Mouse (Mus musculus) E14TG2a.4 (cell line): Measurements from ENCODE around the gene Cblb.

Experiments used
- H3K27me3 ChIP-seq: 2 replicates; pipeline ENCODE4 v1.6.1; 2014; ENCODE audit warnings: low read length, control low read depth; ENCODE audit not compliant: insufficient read depth
- H3K36me3 ChIP-seq: 2 replicates; pipeline ENCODE4 v1.6.1; 2014; ENCODE audit warnings: low read length, control low read depth; ENCODE audit not compliant: insufficient read depth
- H3K4me1 ChIP-seq: replicated peaks from 2 replicates; pipeline ENCODE4 v1.6.1; 2014; ENCODE audit warnings: low read depth, low read length, control low read depth
- H3K4me3 ChIP-seq: replicated peaks from 2 replicates; pipeline ENCODE4 v1.5.1; 2014; ENCODE audit warnings: mild to moderate bottlenecking, low read length
- H3K9me3 ChIP-seq: 2 replicates; pipeline ENCODE4 v1.6.1; 2014; ENCODE audit warnings: low read length, control low read depth
- CTCF ChIP-seq: conservative IDR thresholded peaks from 2 replicates; pipeline ENCODE4 v1.5.1; 2014; ENCODE audit warnings: low read length
- NANOG ChIP-seq: IDR thresholded peaks from 2 replicates; pipeline ENCODE4 v1.6.1; 2014; ENCODE audit warnings: borderline replicate concordance, low read length, mixed read lengths
- POU5F1 ChIP-seq: IDR thresholded peaks from 2 replicates; pipeline ENCODE4 v1.6.1; 2014; ENCODE audit warnings: low read length, borderline replicate concordance

Gene Cblb

GRCm38 (mm10) chr16:52059535-52059934, 28.5 kb downstream of the Cblb start:
- TF ChIP-seq POU5F1, result no peak
- no peak for TF ChIP-seq NANOG
- TF ChIP-seq CTCF, result no peak
- Histone ChIP-seq H3K4me1 (peaks cover 18% of the 10 kb centered on the region), H3K27me3 (no peaks in the 10 kb centered on the region), H3K9me3 (no peaks in the 10 kb centered on the region), H3K4me3 (no peak overlapping the region), H3K36me3 (peaks cover 5% of the 10 kb centered on the region; the same call in 1 of the 2 replicates)

GRCm38 (mm10) chr16:52060100-52060719, 29.2 kb downstream of the Cblb start:
- Histone ChIP-seq H3K27me3 (no peaks in the 10 kb centered on the region), H3K36me3 (peaks cover 4% of the 10 kb centered on the region; the same call in 1 of the 2 replicates), H3K4me3 (no peak overlapping the region), H3K4me1 (peaks cover 18% of the 10 kb centered on the region), H3K9me3 (no peaks in the 10 kb centered on the region)
- TF ChIP-seq CTCF (no peak), POU5F1 (no peak), NANOG (no peak)

- TF ChIP-seq CTCF (no peak), POU5F1 (no peak), NANOG (no peak)
- Histone ChIP-seq H3K36me3 (no peaks in the 10 kb centered on the region), H3K4me3 (no peak overlapping the region), H3K9me3 (no peaks in the 10 kb centered on the region), H3K4me1 (peaks cover 18% of the 10 kb centered on the region), H3K27me3 (no peaks in the 10 kb centered on the region)
Measured at GRCm38 (mm10) chr16:52061015-52061481, 30.0 kb downstream of the Cblb start.

GRCm38 (mm10) chr16:52064309-52065105, 33.5 kb downstream of the Cblb start:
- H3K9me3 ChIP-seq, result no peaks in the 10 kb centered on the region
- H3K27me3 ChIP-seq, result no peaks in the 10 kb centered on the region
- H3K4me3 ChIP-seq, result no peak overlapping the region
- no peak for TF ChIP-seq NANOG
- TF ChIP-seq CTCF, result no peak
- no peak for TF ChIP-seq POU5F1
- H3K4me1 ChIP-seq, result peaks cover 18% of the 10 kb centered on the region
- no peaks in the 10 kb centered on the region for H3K36me3 ChIP-seq

- TF ChIP-seq NANOG, result no peak
- TF ChIP-seq POU5F1, result no peak
- TF ChIP-seq CTCF, result no peak
- H3K4me1 ChIP-seq, result no peaks in the 10 kb centered on the region
- H3K4me3 ChIP-seq, result no peak overlapping the region
- H3K9me3 ChIP-seq, result no peaks in the 10 kb centered on the region
- H3K36me3 ChIP-seq, result no peaks in the 10 kb centered on the region
- no peaks in the 10 kb centered on the region for H3K27me3 ChIP-seq
Measured at GRCm38 (mm10) chr16:52067632-52068516, 36.8 kb downstream of the Cblb start.

GRCm38 (mm10) chr16:52068517-52068874, 37.5 kb downstream of the Cblb start:
- H3K4me3 ChIP-seq, result no peak overlapping the region
- no peaks in the 10 kb centered on the region for H3K36me3 ChIP-seq
- H3K9me3 ChIP-seq, result no peaks in the 10 kb centered on the region
- H3K27me3 ChIP-seq, result no peaks in the 10 kb centered on the region
- TF ChIP-seq CTCF (no peak), POU5F1 (no peak), NANOG (no peak)
- no peaks in the 10 kb centered on the region for H3K4me1 ChIP-seq

GRCm38 (mm10) chr16:52069648-52070047, 38.6 kb downstream of the Cblb start:
- no peaks in the 10 kb centered on the region for H3K36me3 ChIP-seq
- no peaks in the 10 kb centered on the region for H3K9me3 ChIP-seq
- H3K4me1 ChIP-seq, result no peaks in the 10 kb centered on the region
- H3K27me3 ChIP-seq, result no peaks in the 10 kb centered on the region
- no peak for TF ChIP-seq CTCF
- TF ChIP-seq NANOG, result no peak
- TF ChIP-seq POU5F1, result no peak
- H3K4me3 ChIP-seq, result no peak overlapping the region

- Histone ChIP-seq H3K4me1 (no peaks in the 10 kb centered on the region), H3K9me3 (no peaks in the 10 kb centered on the region), H3K36me3 (no peaks in the 10 kb centered on the region), H3K4me3 (no peak overlapping the region), H3K27me3 (no peaks in the 10 kb centered on the region)
- no peak for TF ChIP-seq POU5F1
- TF ChIP-seq CTCF, result no peak
- TF ChIP-seq NANOG, result no peak
Measured at GRCm38 (mm10) chr16:52070128-52070527, 39.1 kb downstream of the Cblb start.
